Mouse (Mus musculus) liver, postnatal 0 days (tissue): ENCODE results near the gene Wfdc15b. TPM values are rescaled to one million over a fixed set of nuclear protein-coding genes. Genes with fewer than 3 reads are reported as not detected.

Source experiments
- ATAC-seq: fragments of 200-750 bp; cut with Nextera tagmentation; 2 replicates; pipeline ENCODE4 v1.8.0; 2017; ENCODE audit warnings: mild to moderate bottlenecking, moderate library complexity
- DNase-seq: peaks from one replicate; pipeline ENCODE4 v3.0.0-alpha.2; 2016
- H3K27ac ChIP-seq: fragments of 300-500 bp; sonication (generic); 2 replicates; pipeline ENCODE4 v1.5.1; 2014; ENCODE audit warnings: antibody characterized with exemption, moderate library complexity, mild to moderate bottlenecking, low read depth
- H3K27me3 ChIP-seq: fragments of 300-500 bp; sonication (generic); 2 replicates; pipeline ENCODE4 v1.6.1; 2014; ENCODE audit warnings: low read length, control low read depth, mixed read lengths; ENCODE audit not compliant: insufficient read depth
- H3K36me3 ChIP-seq: fragments of 300-500 bp; sonication (generic); replicated peaks from 2 replicates; pipeline ENCODE4 v1.6.1; 2014; ENCODE audit warnings: mild to moderate bottlenecking, control low read depth, low read length, moderate library complexity, mixed read lengths; ENCODE audit not compliant: insufficient read depth
- H3K4me1 ChIP-seq: fragments of 300-500 bp; sonication (generic); 2 replicates; pipeline ENCODE4 v1.6.1; 2014; ENCODE audit warnings: antibody characterized with exemption, mild to moderate bottlenecking, control low read depth; ENCODE audit not compliant: insufficient read depth
- H3K4me2 ChIP-seq: fragments of 300-500 bp; sonication (generic); 2 replicates; pipeline ENCODE4 v1.6.1; 2014; ENCODE audit warnings: low read depth, mild to moderate bottlenecking, low read length, moderate library complexity, mixed read lengths
- H3K4me3 ChIP-seq: fragments of 300-500 bp; sonication (generic); 2 replicates; pipeline ENCODE4 v1.5.1; 2014; ENCODE audit warnings: low read depth, low read length
- H3K9ac ChIP-seq: fragments of 300-500 bp; sonication (generic); replicated peaks from 2 replicates; pipeline ENCODE4 v1.6.1; 2014; ENCODE audit warnings: mild to moderate bottlenecking, moderate library complexity
- H3K9me3 ChIP-seq: fragments of 300-500 bp; sonication (generic); 2 replicates; pipeline ENCODE4 v1.6.1; 2016; ENCODE audit warnings: mild to moderate bottlenecking, control low read depth, low read length, mixed read lengths
- CTCF ChIP-seq: sonication (generic); IDR thresholded peaks from 2 replicates; pipeline ENCODE4 v1.5.1; 2016; ENCODE audit warnings: antibody characterized with exemption, low read depth
- EP300 ChIP-seq: IDR thresholded peaks from 2 replicates; pipeline ENCODE4 v1.6.1; 2016; ENCODE audit warnings: antibody characterized with exemption, low read depth, mild to moderate bottlenecking
- WGBS: fragments of 180-500 bp; shearing (Covaris S2); extraction: QIAGEN DNeasy Blood & Tissue Kit; methylation state at CpG from one replicate; pipeline ENCODE4 v1.1.7; 2014; ENCODE audit not compliant: insufficient replicate concordance; 5-methylcytosine and 5-hydroxymethylcytosine counted together
- polyA plus RNA-seq: library from polyadenylated mRNA; unstranded; fragments of >200 nt; fragmentation: Nextera tagmentation; extraction: Ambion mirVana; gene quantifications from 2 replicates; pipeline ENCODE4 v1.2.1, GENCODE M21; 2015

Gene Wfdc15b
- polyA plus RNA-seq, 1 experiment from 2014 or later: 0.27 TPM

DNA sequence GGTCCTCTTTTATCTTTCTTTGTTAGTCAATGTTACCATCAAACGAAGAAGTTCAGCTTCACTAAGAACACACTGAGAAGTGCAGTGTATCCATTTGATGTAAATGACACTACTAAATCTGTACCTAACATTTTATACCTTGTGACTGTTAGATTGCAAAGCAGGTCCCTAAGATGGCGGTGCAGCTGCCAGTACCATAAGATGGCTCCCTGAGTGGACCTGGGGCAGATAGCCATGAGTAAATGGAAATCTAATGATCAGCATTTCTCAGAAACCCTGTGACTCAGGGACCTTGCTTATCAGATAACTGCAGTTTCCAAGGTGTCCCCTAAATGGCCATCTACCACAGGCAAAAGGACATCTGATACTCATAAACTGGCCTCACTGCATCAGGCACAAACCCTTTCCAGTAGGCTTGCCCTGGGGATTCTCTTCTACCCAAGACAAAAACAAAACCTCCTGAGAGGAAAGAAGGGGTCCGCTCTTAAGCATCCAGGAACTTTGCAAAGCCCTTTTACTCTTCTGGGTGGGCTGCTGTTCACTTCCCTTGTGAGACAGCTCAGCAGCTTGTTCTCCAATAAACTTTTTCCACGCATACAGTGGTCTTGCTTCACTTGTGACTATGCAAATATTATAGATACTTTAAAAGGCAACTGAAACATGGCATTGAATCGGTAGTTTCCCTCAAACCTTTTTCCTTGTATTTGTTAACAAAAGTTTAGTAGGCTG is 25.3 kb downstream of the Wfdc15b start:
- DNase-seq (no peak), ATAC-seq (no peak)
- TF ChIP-seq EP300 (no peak), CTCF (no peak)
- Histone ChIP-seq H3K36me3 (no peaks in the 10 kb centered on the region), H3K9ac (no peak overlapping the region), H3K9me3 (no peaks in the 10 kb centered on the region), H3K27ac (no peak overlapping the region), H3K4me1 (no peaks in the 10 kb centered on the region), H3K4me2 (no peak overlapping the region), H3K4me3 (no peak overlapping the region), H3K27me3 (no peaks in the 10 kb centered on the region)
- WGBS: 77% methylated on average over 5 of the region's 5 CpGs

- Histone ChIP-seq H3K9me3 (no peaks in the 10 kb centered on the region), H3K27ac (no peak overlapping the region), H3K4me1 (no peaks in the 10 kb centered on the region), H3K4me3 (no peak overlapping the region), H3K4me2 (no peak overlapping the region), H3K27me3 (no peaks in the 10 kb centered on the region), H3K36me3 (no peaks in the 10 kb centered on the region), H3K9ac (no peak overlapping the region)
- ATAC-seq: no peak
- no peak for TF ChIP-seq CTCF
- 65% methylated on average over 5 of the region's 5 CpGs for WGBS
- DNase-seq: no peak
Measured at GRCm38 (mm10) chr2:164194959-164195630, 26.4 kb downstream of the Wfdc15b start.

GRCm38 (mm10) chr2:164192279-164192678 is 29.2 kb downstream of the Wfdc15b start:
- no peak for TF ChIP-seq CTCF
- TF ChIP-seq EP300: no peak
- Histone ChIP-seq H3K4me3 (no peak overlapping the region), H3K27ac (no peak overlapping the region), H3K27me3 (no peaks in the 10 kb centered on the region), H3K4me2 (no peak overlapping the region), H3K9ac (no peak overlapping the region), H3K9me3 (no peaks in the 10 kb centered on the region), H3K36me3 (no peaks in the 10 kb centered on the region), H3K4me1 (no peaks in the 10 kb centered on the region)
- no peak for ATAC-seq
- DNase-seq: no peak

DNA sequence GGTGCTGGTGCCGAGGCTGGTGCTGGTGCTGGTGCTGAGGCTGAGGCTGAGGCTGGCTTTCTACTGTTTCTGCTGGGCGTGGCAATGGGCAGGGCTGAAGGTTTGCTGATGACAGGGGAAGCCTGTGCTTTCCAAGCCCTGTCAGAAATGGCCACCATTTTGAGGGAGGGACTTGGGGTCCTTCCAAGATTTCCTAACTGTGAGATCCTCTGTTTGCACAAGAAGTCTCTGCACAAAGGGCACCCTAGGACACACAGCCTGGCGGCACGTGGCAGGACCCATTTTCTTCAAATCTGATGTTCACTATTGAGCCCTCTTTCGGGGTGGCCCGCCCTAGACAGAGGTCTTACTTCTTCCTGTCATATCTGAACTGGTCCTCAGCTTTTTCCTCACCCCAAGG is 30.9 kb downstream of the Wfdc15b start, which contains the start of gene Wfdc12:
TSS of gene Wfdc12 (minus strand) at position 33 of the 400 bp plus-strand sequence.
- no peak within 1 kb of the TSS for H3K27ac ChIP-seq
- ATAC-seq: peak; percentile 56
- H3K4me3 ChIP-seq: no peak within 1 kb of the TSS
- H3K27me3 ChIP-seq: no peaks in the 10 kb centered on the region
- H3K4me1 ChIP-seq: no peaks in the 10 kb centered on the region
- peak; percentile 24 for DNase-seq
- no peaks in the 10 kb centered on the region for H3K9me3 ChIP-seq
- TF ChIP-seq EP300: no peak
- H3K9ac ChIP-seq: no peak within 1 kb of the TSS
- H3K4me2 ChIP-seq: no peak within 1 kb of the TSS
- H3K36me3 ChIP-seq: no peaks in the 10 kb centered on the region
- WGBS: 69% methylated on average over 6 of the region's 6 CpGs

DNA sequence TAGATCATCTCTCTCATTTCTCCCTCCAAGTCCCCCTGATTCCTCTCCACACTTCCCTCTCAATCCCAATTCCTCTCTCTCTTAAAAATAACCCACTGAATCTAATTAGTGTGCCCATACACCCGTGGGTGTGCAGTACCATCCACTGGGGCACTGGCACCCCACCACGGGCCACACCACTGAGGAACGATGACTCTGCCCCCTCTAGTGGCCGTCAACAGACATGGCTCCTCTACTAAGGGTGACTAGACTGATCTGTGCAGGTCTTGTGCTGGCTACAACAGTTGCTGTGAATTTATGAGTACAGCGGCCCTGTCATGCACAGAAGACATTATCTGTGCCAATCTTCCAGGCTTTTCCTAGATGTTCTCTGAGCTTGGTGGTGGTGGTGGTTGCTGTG is 32.7 kb downstream of the Wfdc15b start:
- H3K4me2 ChIP-seq: no peak overlapping the region
- no peak overlapping the region for H3K9ac ChIP-seq
- H3K27ac ChIP-seq: no peak overlapping the region
- DNase-seq: no peak
- H3K4me1 ChIP-seq: no peaks in the 10 kb centered on the region
- no peak overlapping the region for H3K4me3 ChIP-seq
- no peaks in the 10 kb centered on the region for H3K27me3 ChIP-seq
- ATAC-seq: no peak
- no peaks in the 10 kb centered on the region for H3K36me3 ChIP-seq
- 25% methylated on average over 5 of the region's 5 CpGs for WGBS
- no peak for TF ChIP-seq EP300
- TF ChIP-seq CTCF: peak; percentile 70
- no peaks in the 10 kb centered on the region for H3K9me3 ChIP-seq

- Histone ChIP-seq H3K4me3 (no peak overlapping the region), H3K27me3 (no peaks in the 10 kb centered on the region), H3K9me3 (no peaks in the 10 kb centered on the region), H3K27ac (no peak overlapping the region), H3K36me3 (no peaks in the 10 kb centered on the region), H3K9ac (no peak overlapping the region), H3K4me2 (no peak overlapping the region), H3K4me1 (no peaks in the 10 kb centered on the region)
- TF ChIP-seq CTCF: no peak
- TF ChIP-seq EP300: no peak
- 37% methylated on average over 9 of the region's 9 CpGs for WGBS
- ATAC-seq: no peak
- DNase-seq: no peak
Measured at GRCm38 (mm10) chr2:164184145-164184719, 37.2 kb downstream of the Wfdc15b start.
